Mouse (Mus musculus) heart, postnatal 0 days (tissue): ENCODE measurements around the gene Ttc39b. TPM values are rescaled to one million over a fixed set of nuclear protein-coding genes. Genes with fewer than 3 reads are reported as not detected.
A peak's percentile ranks its signal among the peaks of the same experiment; 100 is the strongest.

Experiments
- ATAC-seq: fragments of 200-750 bp; cut with Nextera tagmentation; 2 replicates; pipeline ENCODE4 v1.8.0; 2017; ENCODE audit warnings: low read depth, moderate number of reproducible peaks, moderate library complexity; ENCODE audit not compliant: insufficient read depth
- DNase-seq: peaks from one replicate; pipeline ENCODE4 v3.0.0-alpha.2; 2016; ENCODE audit warnings: low spot score
- H3K27ac ChIP-seq: fragments of 300-500 bp; sonication (generic); 2 replicates; pipeline ENCODE4 v1.5.1; 2014; ENCODE audit warnings: low read depth, mild to moderate bottlenecking
- H3K27me3 ChIP-seq: fragments of 300-500 bp; sonication (generic); 2 replicates; pipeline ENCODE4 v1.6.1; 2014; ENCODE audit warnings: low read length, mixed read lengths; ENCODE audit not compliant: control insufficient read depth, insufficient read depth
- H3K36me3 ChIP-seq: fragments of 300-500 bp; sonication (generic); replicated peaks from 2 replicates; pipeline ENCODE4 v1.6.1; 2014; ENCODE audit warnings: low read length, mixed read lengths; ENCODE audit not compliant: control insufficient read depth, insufficient read depth
- H3K4me1 ChIP-seq: fragments of 300-500 bp; sonication (generic); 2 replicates; pipeline ENCODE4 v1.6.1; 2014; ENCODE audit warnings: antibody characterized with exemption; ENCODE audit not compliant: control insufficient read depth, insufficient read depth
- H3K4me2 ChIP-seq: fragments of 300-500 bp; sonication (generic); 2 replicates; pipeline ENCODE4 v1.6.1; 2014; ENCODE audit warnings: low read depth, mild to moderate bottlenecking, low read length, moderate library complexity
- H3K4me3 ChIP-seq: fragments of 300-500 bp; sonication (generic); 2 replicates; pipeline ENCODE4 v1.5.1; 2014; ENCODE audit warnings: low read depth, low read length
- H3K9ac ChIP-seq: fragments of 300-500 bp; sonication (generic); replicated peaks from 2 replicates; pipeline ENCODE4 v1.6.1; 2014; ENCODE audit warnings: low read depth, low read length, mixed read lengths
- H3K9me3 ChIP-seq: fragments of 300-500 bp; sonication (generic); replicated peaks from 2 replicates; pipeline ENCODE4 v1.6.1; 2016; ENCODE audit warnings: low read length; ENCODE audit not compliant: control insufficient read depth
- CTCF ChIP-seq: IDR thresholded peaks from 2 replicates; pipeline ENCODE4 v1.5.1; 2016; ENCODE audit warnings: antibody characterized with exemption, control low read depth, low read depth
- EP300 ChIP-seq: IDR thresholded peaks from 2 replicates; pipeline ENCODE4 v1.6.1; 2016; ENCODE audit warnings: antibody characterized with exemption, low read depth
- WGBS: fragments of 180-500 bp; shearing (Covaris S2); extraction: QIAGEN DNeasy Blood & Tissue Kit; methylation state at CpG from one replicate; pipeline ENCODE4 v1.1.7; 2014; 5-methylcytosine and 5-hydroxymethylcytosine counted together
- polyA plus RNA-seq: library from polyadenylated mRNA; unstranded; fragments of >200 nt; fragmentation: Nextera tagmentation; extraction: Ambion mirVana; gene quantifications from 2 replicates; pipeline ENCODE4 v1.2.1, GENCODE M21; 2015
- total RNA-seq: library from RNA; depleted of rRNA; stranded (reverse); fragments of >200 nt; gene quantifications from 2 replicates; pipeline ENCODE4 v1.2.3, GENCODE M21; 2014; ENCODE audit warnings: low replicate concordance

Ttc39b gene
- total and polyA plus RNA-seq, 2 experiments from 2014 or later = 4.1 to 4.3 TPM

GRCm38 (mm10) chr4:83318758-83319157, 5.3 kb downstream of the Ttc39b start:
- DNase-seq = no peak
- H3K9me3 ChIP-seq = no peaks in the 10 kb centered on the region
- peaks cover 18% of the 10 kb centered on the region for H3K4me1 ChIP-seq
- H3K27me3 ChIP-seq = 0 out of 2 replicates have a peak, but pooled peaks cover 4% of the 10 kb centered on the region
- no peak for TF ChIP-seq CTCF
- TF ChIP-seq EP300 = no peak
- 20% methylated on average over 3 of the region's 3 CpGs for WGBS
- H3K9ac ChIP-seq = no peak overlapping the region
- H3K27ac ChIP-seq = no peak overlapping the region
- H3K4me2 ChIP-seq = no peak overlapping the region
- H3K4me3 ChIP-seq = no peak overlapping the region
- no peak for ATAC-seq
- H3K36me3 ChIP-seq = no peaks in the 10 kb centered on the region

GRCm38 (mm10) chr4:83317826-83318348, 6.2 kb downstream of the Ttc39b start:
- WGBS = 65% methylated on average over 3 of the region's 3 CpGs
- H3K36me3 ChIP-seq = no peaks in the 10 kb centered on the region
- H3K4me1 ChIP-seq = peaks cover 14% of the 10 kb centered on the region
- H3K27ac ChIP-seq = no peak overlapping the region
- no peak overlapping the region for H3K4me3 ChIP-seq
- H3K27me3 ChIP-seq = 0 out of 2 replicates have a peak, but pooled peaks cover 4% of the 10 kb centered on the region
- no peak for TF ChIP-seq EP300
- no peak for TF ChIP-seq CTCF
- H3K9ac ChIP-seq = no peak overlapping the region
- no peak for DNase-seq
- no peak for ATAC-seq
- no peak overlapping the region for H3K4me2 ChIP-seq
- H3K9me3 ChIP-seq = no peaks in the 10 kb centered on the region

DNA sequence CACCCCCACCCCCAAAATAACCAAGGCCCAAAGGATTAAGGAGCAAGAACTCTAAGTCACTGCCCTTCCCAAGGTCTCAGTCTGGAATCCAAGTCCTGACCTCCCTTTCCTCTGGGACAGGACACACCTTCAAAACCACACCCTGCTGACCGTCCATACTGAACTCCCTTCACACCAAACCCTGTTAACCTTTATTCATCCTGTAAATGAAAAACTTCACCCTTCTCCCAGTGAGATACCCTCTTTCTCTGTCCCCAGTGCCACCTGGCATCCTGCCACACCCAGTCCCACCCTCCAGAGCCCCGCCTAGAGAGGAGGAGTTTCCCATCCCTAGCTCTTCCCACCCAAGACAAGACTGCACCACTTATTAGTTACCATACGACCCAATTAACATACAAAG, 7.3 kb downstream of the Ttc39b start:
- DNase-seq = no peak
- Histone ChIP-seq H3K9ac (no peak overlapping the region), H3K4me1 (0 out of 2 replicates have a peak, but pooled peaks cover 11% of the 10 kb centered on the region), H3K27ac (no peak overlapping the region), H3K27me3 (no peaks in the 10 kb centered on the region), H3K36me3 (no peaks in the 10 kb centered on the region), H3K4me3 (no peak overlapping the region), H3K4me2 (no peak overlapping the region), H3K9me3 (no peaks in the 10 kb centered on the region)
- no peak for TF ChIP-seq CTCF
- no peak for TF ChIP-seq EP300
- WGBS = 70% methylated on average over 3 of the region's 3 CpGs
- ATAC-seq = no peak

- Histone ChIP-seq H3K36me3 (no peaks in the 10 kb centered on the region), H3K9me3 (no peaks in the 10 kb centered on the region), H3K27ac (peak overlapping the region; percentile 72), H3K4me3 (peak overlapping the region; percentile 27; the same call in 1 of the 2 replicates), H3K27me3 (no peaks in the 10 kb centered on the region), H3K4me2 (peak overlapping the region; percentile 56), H3K4me1 (0 out of 2 replicates have a peak, but pooled peaks cover 11% of the 10 kb centered on the region), H3K9ac (no peak overlapping the region; the same call in 1 of the 2 replicates)
- no peak for TF ChIP-seq EP300
- no peak for TF ChIP-seq CTCF
- ATAC-seq = no peak
- 74% methylated on average over 4 of the region's 4 CpGs for WGBS
- no peak for DNase-seq
Observed at GRCm38 (mm10) chr4:83315930-83316329, 8.1 kb downstream of the Ttc39b start.

GRCm38 (mm10) chr4:83314922-83315881, 8.9 kb downstream of the Ttc39b start:
- H3K27me3 ChIP-seq = no peaks in the 10 kb centered on the region
- DNase-seq (no peak), ATAC-seq (peak; percentile 56)
- H3K4me3 ChIP-seq = peak overlapping the region; percentile 27
- TF ChIP-seq EP300 (no peak), CTCF (no peak)
- peak overlapping the region; percentile 56 for H3K4me2 ChIP-seq
- WGBS = 36% methylated on average over 13 of the region's 13 CpGs
- H3K36me3 ChIP-seq = no peaks in the 10 kb centered on the region
- H3K9ac ChIP-seq = peak overlapping the region; percentile 10; the same call in 1 of the 2 replicates
- H3K27ac ChIP-seq = peak overlapping the region; percentile 72
- no peaks in the 10 kb centered on the region for H3K9me3 ChIP-seq
- 0 out of 2 replicates have a peak, but pooled peaks cover 11% of the 10 kb centered on the region for H3K4me1 ChIP-seq
